Mouse (Mus musculus) frontal cortex, postnatal 14 days (tissue): ENCODE data around the gene Nfyc.

ENCODE experiments used
- DNase-seq, 2 experiments: peaks; one replicate each; pipeline ENCODE4 v3.0.0; 2022; ENCODE audit warnings: low spot score in 2 of 2

Nfyc gene

GRCm38 (mm10) chr4:120716141-120716571, 115.2 kb downstream of the Nfyc start:
- peak in 1 of 2 experiments; percentile 18 for DNase-seq

- DNase-seq: no peak
Observed at GRCm38 (mm10) chr4:120713856-120714497, 117.4 kb downstream of the Nfyc start.

- no peak for DNase-seq
Observed at GRCm38 (mm10) chr4:120713021-120713420, 118.4 kb downstream of the Nfyc start.

GRCm38 (mm10) chr4:120712236-120712635, 119.1 kb downstream of the Nfyc start:
- no peak for DNase-seq
